Mouse (Mus musculus): ENCODE measurements around the gene Gm28042.

DNA sequence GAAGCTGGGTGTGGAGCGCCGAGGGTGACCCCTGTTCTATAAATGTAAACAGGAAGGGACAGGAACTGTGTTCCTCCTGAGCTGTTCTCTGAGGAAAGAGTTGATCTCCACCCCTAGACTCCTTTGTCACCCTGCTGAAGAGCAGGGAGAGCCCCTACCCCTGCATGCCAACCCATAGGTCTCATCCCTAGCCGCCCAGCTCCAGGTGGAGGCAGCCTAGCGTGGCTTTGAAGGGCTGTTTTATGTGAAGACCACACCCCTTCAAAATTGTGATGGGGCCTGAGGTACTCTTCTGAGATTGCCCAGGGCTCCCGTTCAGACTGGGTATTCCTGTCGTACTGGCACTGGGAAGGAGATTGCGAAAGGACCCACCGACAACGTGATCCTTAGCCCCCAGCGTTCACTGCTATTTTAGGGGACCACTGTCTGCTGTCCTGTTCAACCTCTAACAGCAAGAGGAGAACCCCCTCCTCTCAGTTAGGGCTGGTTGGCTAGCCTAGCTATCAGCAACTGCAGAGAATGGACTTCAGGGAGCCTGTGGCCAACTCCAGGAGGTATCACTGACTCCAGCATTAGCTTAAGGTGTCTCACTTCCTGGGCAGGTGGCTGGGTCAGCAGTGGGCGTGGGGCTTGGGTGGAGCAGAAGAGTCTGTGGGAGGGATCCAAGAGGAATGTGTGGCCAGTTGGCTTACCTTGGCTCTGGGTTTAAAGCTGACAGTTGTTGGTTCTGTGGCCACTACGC lies 5.6 kb downstream of the Gm28042 start, which contains the start of gene Pla2g4b:
- TF ChIP-seq CTCF (IDR thresholded peaks at IDR 0.05; ENCODE audit: extremely low read depth, insufficient read length, insufficient replicate concordance, low read depth, low read length) (no peak), POLR2A (IDR thresholded peaks at IDR 0.05; ENCODE audit: low read depth, low read length) (no peak)

Measured in small intestine, adult 2 months (tissue).